Mouse (Mus musculus) frontal cortex, postnatal 14 days (tissue): ENCODE measurements around the gene Gm10644.

ENCODE experiments used
- DNase-seq, 2 experiments: peaks; one replicate each; pipeline ENCODE4 v3.0.0; 2022; ENCODE audit warnings: low spot score in 2 of 2

Gm10644 gene

GRCm38 (mm10) chr8:83935435-83935834 is 19.6 kb downstream of the Gm10644 start:
- DNase-seq = no peak

- no peak for DNase-seq
Measured at GRCm38 (mm10) chr8:83934994-83935393, 20.0 kb downstream of the Gm10644 start.

GRCm38 (mm10) chr8:83934222-83934621 is 20.8 kb downstream of the Gm10644 start:
- no peak for DNase-seq

DNA sequence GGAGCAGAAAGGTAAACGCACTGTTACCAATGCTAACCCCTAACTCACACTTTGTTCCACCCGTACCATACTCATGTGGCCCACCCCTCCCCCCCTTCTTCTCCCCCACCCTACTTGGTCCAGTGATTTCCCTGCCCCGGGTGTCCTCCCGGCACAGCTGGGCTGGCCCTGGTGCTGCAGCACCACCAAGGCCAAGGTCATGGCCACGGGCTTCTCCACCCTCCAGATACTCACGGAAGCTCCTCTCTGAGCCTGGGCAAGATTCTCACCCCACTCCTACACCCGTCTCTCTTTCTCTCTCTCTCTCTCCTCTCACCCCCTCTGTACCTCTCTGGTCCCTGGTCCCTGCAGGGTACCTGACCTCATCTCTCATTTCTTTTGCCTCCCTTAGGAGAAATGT is 28.7 kb downstream of the Gm10644 start:
- no peak for DNase-seq

DNA sequence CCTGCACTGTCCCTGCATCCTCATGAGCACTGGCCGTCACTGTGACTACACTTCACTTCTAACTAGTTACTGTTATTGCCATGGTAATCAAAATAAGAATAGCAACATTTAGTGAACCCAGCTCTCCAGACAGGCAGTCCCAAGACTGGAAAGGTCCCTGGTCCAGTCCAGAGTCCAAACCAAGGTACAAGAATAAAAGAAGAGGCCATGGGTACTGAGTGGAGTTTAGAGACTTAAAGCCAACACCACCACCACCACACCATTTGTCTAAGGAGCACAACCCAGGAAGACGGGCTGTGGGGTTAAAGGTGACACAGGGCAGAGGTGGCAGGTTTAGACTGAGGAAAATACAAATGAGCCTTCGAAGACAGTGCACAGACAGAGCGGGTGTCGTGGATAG is 30.4 kb downstream of the Gm10644 start:
- DNase-seq = no peak

- DNase-seq = no peak
Measured at GRCm38 (mm10) chr8:83922727-83923126, 32.3 kb downstream of the Gm10644 start.

DNA sequence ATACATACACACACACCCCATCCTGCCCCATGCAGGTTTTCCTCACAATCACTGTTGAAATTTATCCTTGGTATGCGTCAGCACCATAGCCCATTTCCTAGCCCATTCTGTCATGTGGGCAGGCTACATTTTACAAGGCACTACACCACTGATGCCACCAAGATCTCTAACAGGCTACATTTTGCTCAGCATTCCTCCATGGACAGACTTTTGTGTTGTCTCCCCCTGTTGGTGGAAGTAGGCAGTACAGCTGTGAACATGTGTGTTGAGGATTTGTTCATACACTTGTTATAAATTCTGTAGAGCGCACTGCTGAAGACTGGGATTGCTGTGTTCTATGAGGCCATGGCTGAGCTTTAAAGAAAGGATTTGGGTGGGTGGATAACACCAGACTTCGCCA is 33.4 kb downstream of the Gm10644 start:
- peak; percentile 73 to 86 for DNase-seq

DNA sequence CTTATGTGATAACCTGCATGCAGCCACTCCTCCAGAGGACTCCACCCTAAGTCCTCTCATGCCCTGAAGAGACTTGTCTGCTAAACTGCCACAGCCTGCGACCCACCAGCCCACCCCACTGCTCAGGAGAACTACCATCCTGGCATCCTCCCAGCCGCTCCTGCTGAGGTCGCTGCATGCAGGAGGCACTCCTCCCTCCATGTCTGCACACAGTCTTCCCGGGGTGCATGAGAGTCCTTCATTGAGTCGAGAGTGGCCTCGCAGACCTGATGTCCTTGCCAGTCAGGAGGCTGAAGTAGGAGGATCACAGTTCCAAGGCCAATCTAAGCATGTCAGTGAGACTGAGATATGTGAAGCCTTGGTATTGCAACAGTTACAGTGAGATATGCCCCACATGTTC is 37.4 kb downstream of the Gm10644 start:
- DNase-seq = no peak

DNA sequence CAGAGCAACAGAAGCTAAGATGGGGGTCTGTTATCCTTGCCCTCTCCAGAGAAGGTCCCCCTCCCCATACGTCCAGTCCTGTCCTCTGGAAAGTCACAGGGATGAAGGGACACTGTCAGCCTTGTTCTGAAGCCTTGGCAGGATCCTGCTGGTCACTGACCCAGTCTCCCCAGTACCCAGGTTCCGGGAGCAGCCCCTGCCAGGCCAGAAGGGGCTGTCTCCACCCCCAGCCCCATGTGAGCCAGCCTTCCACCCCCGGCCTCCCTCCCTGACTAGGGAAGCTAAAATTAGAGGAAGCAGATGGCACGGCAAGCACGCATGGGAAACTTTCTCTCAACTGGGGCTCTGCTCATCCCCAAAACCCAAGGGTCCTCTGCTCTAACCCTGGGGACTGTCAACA is 39.0 kb downstream of the Gm10644 start:
- peak in 1 of 2 experiments; percentile 45 for DNase-seq

DNA sequence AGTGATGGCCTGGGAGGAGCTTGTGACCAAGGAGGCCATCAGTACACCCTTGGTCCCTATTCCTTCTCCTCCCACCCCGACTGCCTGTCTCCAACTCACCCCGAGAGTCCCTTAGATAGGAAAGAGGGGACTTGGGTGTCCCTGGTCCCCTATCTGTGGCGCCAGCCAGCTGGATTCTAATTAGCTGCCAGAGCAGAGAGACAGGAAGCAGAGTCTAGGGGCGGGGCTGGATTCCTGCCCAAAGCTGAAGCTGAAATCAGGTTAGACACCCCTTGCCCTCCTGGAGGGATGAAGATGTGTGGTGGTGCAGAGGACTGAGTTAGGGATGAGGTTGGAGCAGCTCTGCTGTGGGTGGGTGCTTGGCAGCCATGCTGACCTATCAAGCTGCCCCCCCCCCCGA is 40.1 kb downstream of the Gm10644 start:
- no peak for DNase-seq

DNA sequence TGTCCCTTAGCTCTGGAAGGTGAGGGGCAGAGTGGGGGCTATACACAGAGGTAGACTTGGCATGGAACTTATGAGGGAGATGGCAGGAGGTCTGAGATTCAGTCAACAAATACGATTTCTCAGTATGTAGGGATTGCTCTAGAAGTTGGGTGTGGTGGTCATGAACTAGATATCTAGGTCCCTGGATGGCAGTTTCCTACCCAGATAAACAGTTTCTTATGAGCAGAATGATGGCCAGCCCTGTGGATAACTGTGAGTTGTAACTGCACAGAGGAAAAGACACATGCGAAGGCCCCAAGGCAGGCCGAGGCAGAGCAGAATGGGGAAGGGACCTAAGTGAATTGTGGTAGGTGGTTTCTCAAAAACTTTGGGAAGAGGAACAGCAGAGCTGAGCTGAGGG is 40.8 kb downstream of the Gm10644 start:
- DNase-seq = no peak

DNA sequence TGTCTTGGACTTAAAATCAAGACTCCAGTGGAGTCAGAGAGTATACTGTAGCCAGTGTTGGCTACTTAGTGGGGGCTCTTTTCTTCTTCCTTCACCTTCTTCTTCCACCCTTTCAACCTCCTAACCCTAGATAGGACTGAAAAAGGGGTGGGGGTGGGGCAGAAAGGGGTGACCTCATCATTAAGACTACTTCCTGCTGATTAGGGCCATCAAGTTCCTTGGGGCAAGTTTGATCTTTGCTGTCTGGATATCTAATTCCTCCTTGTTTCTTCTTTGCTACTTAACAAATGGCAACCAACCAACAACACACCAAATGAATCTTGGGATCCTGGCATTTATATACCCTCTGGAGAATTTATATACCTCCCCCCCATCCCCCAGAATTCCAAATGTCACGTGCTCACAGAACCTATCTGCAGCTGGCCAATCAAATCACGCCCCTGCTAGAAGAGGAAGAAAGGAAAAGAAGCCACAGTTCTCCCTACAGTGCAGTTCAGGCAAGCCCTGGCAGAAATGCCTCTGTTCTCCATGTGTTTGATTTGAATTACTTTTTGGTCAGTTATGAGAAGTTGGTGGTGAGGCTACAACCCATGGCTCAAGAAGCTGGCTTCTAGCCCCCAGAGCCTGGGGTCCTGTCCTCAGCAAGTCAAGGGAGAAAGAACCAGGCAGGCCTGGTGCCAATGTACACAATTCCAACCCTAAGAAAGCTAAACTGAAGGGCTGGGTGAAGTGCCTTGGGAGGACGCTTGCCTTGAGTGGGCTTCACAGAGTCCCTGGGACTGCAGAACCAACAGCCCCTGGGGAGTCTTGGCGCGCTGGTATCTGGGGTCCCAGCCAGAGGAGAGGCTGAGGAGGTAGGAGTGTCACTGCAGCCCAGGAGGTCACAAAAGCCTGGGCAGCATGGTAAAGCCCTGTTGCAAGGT is 42.9 kb downstream of the Gm10644 start:
- no peak for DNase-seq

GRCm38 (mm10) chr8:83909311-83909710 is 45.7 kb downstream of the Gm10644 start:
- peak; percentile 54 to 69 for DNase-seq

- DNase-seq = no peak
Measured at GRCm38 (mm10) chr8:83908583-83908982, 46.4 kb downstream of the Gm10644 start.

DNA sequence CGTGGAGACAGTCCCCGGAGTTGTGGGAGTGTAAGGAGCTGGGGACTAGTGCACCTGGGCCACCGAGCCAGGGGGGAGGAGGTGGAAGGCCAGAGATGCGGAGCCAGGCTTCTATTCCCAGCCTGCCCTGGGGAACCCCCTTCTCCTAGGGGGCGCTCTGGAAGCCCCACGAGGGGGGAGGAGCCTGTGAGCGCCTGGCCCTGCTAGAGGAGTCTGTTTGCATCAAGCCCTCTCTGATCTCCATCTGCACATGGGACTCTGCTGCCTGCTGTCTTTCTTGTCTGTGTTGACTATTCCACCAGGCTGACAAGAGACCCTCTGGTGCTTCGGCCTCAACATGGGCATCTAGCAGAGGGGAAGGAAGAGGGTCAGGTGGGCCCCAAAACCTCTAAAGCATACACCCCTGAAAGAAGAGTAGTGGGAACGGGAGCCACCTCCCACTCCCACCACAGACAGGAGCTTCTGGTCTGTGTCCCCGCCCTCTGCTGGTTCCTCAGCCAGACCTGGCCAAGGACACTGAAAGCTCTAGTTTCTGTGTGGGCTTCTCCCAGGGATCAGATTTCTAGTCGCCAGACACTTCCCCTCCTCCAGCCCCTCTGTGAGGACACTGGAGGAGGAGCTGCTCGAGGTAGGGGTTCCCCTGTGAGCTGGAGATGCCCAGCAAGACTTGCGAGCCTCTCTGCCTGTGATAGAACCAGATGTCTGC is 51.9 kb downstream of the Gm10644 start:
- no peak for DNase-seq

- no peak for DNase-seq
Measured at GRCm38 (mm10) chr8:83901566-83902485, 53.2 kb downstream of the Gm10644 start.

DNA sequence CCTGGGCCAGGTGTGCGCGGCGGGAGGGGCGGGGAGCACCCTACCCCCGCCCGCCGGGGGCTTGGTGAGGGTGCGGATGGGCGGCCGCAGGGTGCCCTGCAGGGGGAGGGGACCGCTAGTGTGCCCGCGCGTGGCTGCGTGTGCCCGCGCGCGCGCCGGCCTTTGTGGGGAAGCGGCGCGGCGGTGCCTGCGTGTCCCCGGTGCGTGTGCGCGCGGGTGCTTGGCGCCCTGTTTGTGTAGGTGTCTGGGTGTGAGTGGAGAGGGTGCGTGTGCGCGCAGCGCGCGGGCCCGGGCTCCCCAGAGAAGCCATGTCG is 54.1 kb downstream of the Gm10644 start:
- peak; percentile 55 to 61 for DNase-seq

DNA sequence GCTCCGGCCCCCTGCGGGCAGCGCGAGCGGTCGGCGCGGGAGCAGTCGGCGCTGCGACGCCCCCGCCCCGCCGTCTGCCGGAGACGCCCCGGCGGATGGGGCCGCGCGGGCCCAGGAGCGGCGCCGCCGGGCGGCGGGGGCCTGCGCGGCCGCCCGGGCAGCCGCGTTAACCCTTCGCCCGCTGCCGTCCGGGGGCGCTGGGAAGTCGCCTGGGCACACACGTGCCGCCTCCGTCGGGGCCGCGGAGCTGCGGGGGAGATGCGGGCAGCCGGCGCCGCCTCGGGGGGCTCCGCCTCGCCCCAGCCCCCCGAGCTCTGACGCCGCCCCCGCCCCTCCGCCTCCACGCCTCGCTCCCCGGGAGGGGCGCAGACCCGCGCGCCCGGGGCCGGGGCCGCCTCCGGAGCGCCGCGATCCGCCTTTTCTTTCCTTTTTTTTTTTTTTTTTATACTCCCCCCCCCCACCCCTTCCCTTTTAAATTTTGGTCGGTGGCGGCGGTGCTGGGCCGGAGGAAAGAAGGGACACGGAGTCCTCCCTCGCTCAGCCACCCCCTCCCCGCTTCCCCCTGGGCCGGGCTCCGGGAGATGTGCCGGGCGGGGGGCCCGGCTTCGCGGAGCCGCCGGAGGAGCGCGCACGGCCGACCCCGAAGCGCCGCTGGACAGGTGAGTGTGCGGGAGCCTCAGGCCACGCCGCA is 54.6 kb downstream of the Gm10644 start:
- no peak for DNase-seq

- DNase-seq = peak; percentile 90 to 97
Measured at GRCm38 (mm10) chr8:83899363-83900252, 55.4 kb downstream of the Gm10644 start, which contains the start of gene Adgrl1. Adgrl1 (plus strand) TSS chr8:83900105.

GRCm38 (mm10) chr8:83898985-83899362 is 56.0 kb downstream of the Gm10644 start:
- no peak for DNase-seq
